Mouse (Mus musculus): Measurements from ENCODE around the gene Dhrs9.

DNA sequence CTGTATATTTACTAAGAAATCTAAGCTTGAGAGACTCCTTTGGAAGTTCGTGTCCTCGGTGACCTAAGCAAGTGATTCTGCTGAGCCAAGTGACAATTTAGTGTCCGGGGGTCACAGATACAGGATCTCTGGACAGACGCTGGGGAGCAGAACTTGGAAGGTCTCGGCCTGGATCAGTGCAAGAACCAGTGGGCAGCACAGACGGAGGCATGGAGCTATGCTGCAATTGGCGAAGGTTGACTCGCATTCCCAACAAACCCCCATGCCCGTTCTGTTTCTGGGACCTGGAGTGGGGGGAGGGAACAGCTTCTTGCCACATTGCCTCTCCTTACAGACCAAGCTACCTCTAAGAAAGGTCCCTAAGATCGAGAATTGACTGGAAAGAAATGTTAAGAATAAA lies 46.9 kb downstream of the Dhrs9 start:
- TF ChIP-seq EP300 (IDR thresholded peaks at IDR 0.05; ENCODE audit: low read depth): no peak
- no peak for TF ChIP-seq CTCF (IDR thresholded peaks at IDR 0.05; ENCODE audit: low read depth)

All from heart, postnatal 0 days (tissue).